Mouse (Mus musculus) embryonic facial prominence, embryonic 15.5 days (tissue): ENCODE measurements around the gene Mpped1. TPM values are rescaled to one million over a fixed set of nuclear protein-coding genes. Genes with fewer than 3 reads are reported as not detected.

ENCODE experiments used
- ATAC-seq: fragments of 200-750 bp; cut with Nextera tagmentation; 2 replicates; pipeline ENCODE4 v1.8.0; 2017; ENCODE audit warnings: low read depth, moderate TSS enrichment; ENCODE audit not compliant: insufficient number of reproducible peaks, low FRiP score, low TSS enrichment
- H3K27ac ChIP-seq: fragments of 300-500 bp; sonication (generic); replicated peaks from 2 replicates; pipeline ENCODE4 v1.5.1; 2015; ENCODE audit warnings: mild to moderate bottlenecking, inconsistent platforms
- H3K27me3 ChIP-seq: fragments of 300-500 bp; sonication (generic); 2 replicates; pipeline ENCODE4 v1.6.1; 2015; ENCODE audit warnings: inconsistent platforms
- H3K36me3 ChIP-seq: fragments of 300-500 bp; sonication (generic); 2 replicates; pipeline ENCODE4 v1.6.1; 2015; ENCODE audit warnings: mild to moderate bottlenecking, inconsistent platforms
- H3K4me1 ChIP-seq: fragments of 300-500 bp; sonication (generic); 2 replicates; pipeline ENCODE4 v1.6.1; 2015; ENCODE audit warnings: inconsistent platforms
- H3K4me2 ChIP-seq: fragments of 300-500 bp; sonication (generic); replicated peaks from 2 replicates; pipeline ENCODE4 v1.6.1; 2015; ENCODE audit warnings: mild to moderate bottlenecking, inconsistent platforms
- H3K4me3 ChIP-seq: fragments of 300-500 bp; sonication (generic); replicated peaks from 2 replicates; pipeline ENCODE4 v1.5.1; 2015; ENCODE audit warnings: mild to moderate bottlenecking, inconsistent platforms
- H3K9ac ChIP-seq: fragments of 300-500 bp; sonication (generic); 2 replicates; pipeline ENCODE4 v1.6.1; 2015; ENCODE audit warnings: inconsistent platforms
- H3K9me3 ChIP-seq: fragments of 300-500 bp; sonication (generic); replicated peaks from 2 replicates; pipeline ENCODE4 v1.6.1; 2016; ENCODE audit warnings: inconsistent platforms
- WGBS: fragments of 180-500 bp; shearing (Covaris S2); methylation state at CpG from one replicate; pipeline ENCODE4 v1.1.7; 2015; 5-methylcytosine and 5-hydroxymethylcytosine counted together
- polyA plus RNA-seq: library from polyadenylated mRNA; unstranded; fragments of >200 nt; fragmentation: Nextera tagmentation; extraction: Ambion mirVana; gene quantifications from 2 replicates; pipeline ENCODE4 v1.2.1, GENCODE M21; 2015

The Mpped1 gene
- polyA plus RNA-seq, 1 experiment from 2014 or later: 9.1 TPM

DNA sequence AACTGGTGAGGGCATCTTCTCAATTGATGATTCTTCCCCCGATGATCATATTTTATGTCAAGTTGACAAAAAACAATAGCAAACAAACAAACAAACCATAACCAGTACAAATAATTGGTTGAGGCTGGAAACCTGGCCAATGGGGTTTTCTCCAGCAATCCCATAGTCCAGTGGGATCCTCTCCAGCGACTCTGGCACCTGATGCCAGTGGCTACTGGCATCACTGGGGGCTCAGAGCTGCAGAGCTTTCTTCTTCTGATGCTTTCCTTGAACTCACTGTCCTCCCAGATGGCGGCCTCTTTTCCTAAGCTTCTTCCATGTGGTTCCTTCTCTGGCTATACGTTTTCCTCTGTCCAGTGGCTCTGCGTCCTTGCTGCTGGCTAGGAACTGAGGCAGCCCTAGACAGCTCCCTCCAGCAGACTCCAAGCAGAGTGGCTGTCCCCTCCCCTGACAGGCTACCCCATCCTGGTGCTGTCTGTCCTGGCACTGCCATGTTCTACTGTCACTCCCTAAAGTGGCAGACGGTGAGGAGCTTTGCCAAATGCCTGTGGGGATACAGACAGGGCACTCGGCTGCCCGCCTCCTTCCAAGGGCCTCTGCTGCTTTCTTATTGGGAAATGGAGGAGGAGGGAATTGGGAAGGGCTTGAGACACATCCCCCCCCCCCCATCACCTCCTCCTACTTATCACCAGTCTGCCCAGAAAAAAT lies 7.8 kb upstream of the Mpped1 start:
- 68% methylated on average over 8 of the region's 8 CpGs for WGBS
- Histone ChIP-seq H3K9ac (no peak overlapping the region), H3K36me3 (no peaks in the 10 kb centered on the region), H3K4me2 (no peak overlapping the region), H3K27ac (no peak overlapping the region), H3K4me1 (no peaks in the 10 kb centered on the region), H3K9me3 (no peaks in the 10 kb centered on the region), H3K27me3 (peaks cover 4% of the 10 kb centered on the region; the same call in 1 of the 2 replicates), H3K4me3 (no peak overlapping the region)
- no peak for ATAC-seq

DNA sequence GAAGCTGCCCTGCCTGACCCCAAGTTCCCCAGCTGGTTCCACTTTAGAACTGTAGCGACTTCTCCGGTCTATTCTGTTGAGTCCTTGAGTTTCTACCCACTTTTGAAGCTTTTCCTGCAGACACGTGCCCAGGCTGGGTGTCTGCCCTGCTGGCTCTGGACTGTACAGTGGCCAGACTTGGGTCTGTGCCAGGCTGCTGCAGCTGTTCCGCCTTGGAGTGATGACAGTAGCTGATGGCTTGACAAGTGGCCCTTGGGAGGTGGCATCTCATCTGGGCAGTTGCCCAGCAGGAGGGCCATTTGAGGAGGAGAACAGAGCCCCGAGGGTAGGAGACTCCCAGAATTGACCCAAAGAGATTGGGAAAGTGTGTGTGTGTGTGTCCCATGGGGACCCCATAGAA lies 6.8 kb upstream of the Mpped1 start:
- no peak overlapping the region for H3K9ac ChIP-seq
- H3K36me3 ChIP-seq: no peaks in the 10 kb centered on the region
- no peak overlapping the region for H3K27ac ChIP-seq
- H3K4me1 ChIP-seq: no peaks in the 10 kb centered on the region
- peaks cover 7% of the 10 kb centered on the region; the same call in 1 of the 2 replicates for H3K27me3 ChIP-seq
- no peak for ATAC-seq
- no peaks in the 10 kb centered on the region for H3K9me3 ChIP-seq
- H3K4me3 ChIP-seq: no peak overlapping the region
- H3K4me2 ChIP-seq: no peak overlapping the region
- WGBS: 42% methylated on average over 5 of the region's 5 CpGs

DNA sequence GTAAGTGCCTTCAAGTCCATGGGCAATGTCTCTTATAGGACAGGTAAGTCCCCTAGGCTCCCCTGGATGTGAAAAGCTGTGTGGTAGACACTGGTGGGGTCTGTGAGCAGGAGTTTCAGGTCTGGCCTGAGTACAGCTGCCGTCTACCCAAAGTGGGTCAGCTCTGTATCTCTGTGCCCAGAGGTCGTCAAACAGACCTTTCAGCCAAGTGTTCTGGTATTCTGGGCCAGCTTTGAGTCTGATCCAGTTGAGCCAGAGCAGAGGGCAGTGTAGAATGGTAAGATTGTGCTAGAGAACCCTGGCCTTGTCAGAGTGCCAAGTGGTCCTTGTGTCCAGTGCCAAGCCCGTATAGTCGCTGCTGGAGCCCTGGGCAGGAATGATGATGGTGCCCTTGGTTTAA lies 6.3 kb upstream of the Mpped1 start:
- Histone ChIP-seq H3K4me1 (no peaks in the 10 kb centered on the region), H3K4me3 (no peak overlapping the region), H3K9ac (no peak overlapping the region), H3K9me3 (no peaks in the 10 kb centered on the region), H3K27ac (no peak overlapping the region), H3K36me3 (no peaks in the 10 kb centered on the region), H3K4me2 (no peak overlapping the region), H3K27me3 (peaks cover 12% of the 10 kb centered on the region)
- ATAC-seq: no peak
- 87% methylated on average over 4 of the region's 4 CpGs for WGBS

DNA sequence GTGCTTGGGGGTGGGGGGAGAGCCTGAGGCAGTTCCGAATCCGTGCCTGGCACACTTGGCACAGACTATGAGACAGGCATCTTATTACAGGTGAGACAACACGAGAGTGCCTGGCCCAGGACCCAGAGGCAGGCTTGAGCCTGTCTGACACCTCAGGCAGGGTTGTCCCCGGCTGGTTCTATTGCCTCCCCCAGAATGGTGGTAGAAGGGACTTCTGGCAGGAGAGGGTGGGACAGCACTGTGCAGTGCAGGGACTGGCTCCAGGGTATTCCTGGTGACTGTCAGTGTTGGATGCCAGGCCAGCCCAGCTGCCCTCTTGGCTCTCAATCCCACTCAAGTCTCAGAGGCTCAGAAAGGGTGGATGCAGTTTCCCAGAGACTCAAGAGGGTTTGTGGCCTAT lies 4.3 kb upstream of the Mpped1 start:
- peaks cover 25% of the 10 kb centered on the region for H3K27me3 ChIP-seq
- ATAC-seq: peak; percentile 27; the same call in 1 of the 2 replicates
- WGBS: 45% methylated on average over 4 of the region's 4 CpGs

DNA sequence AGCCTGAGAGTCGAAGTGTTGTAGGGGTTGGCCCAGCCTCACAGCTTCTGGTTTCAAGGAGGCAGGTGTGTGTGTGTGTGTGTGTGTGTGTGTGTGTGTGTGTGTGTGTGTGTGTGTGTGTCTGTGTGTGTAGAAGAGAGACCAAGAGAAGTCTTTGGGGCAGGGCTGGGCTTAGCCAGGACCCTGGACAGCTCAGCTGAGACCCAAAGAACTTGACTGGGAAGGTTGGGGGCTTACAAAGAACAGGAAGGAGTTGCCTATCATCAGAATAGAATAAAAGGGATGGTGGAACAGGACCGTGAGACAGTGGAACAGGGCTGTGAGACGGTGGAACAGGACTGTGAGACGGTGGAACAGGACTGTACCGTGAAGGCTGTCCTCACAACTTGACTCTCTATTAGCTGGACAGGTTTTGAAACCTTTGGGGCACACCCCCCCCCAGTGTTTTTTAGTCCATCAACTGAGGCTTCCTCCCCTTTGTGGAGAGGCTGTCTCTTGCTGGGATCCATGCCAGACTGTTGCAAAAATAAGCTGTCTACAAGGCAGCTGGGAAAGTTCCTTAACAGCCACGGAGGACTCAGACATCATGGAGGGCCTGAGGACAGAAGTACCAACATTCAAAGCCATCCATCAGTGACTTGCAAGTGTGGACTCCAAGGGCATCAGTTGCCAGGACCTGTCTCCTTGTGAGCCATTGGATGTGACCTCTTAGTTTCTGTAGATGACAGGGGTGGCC lies 2.8 kb upstream of the Mpped1 start:
- no peak overlapping the region for H3K4me3 ChIP-seq
- no peaks in the 10 kb centered on the region for H3K36me3 ChIP-seq
- 70% methylated on average over 6 of the region's 6 CpGs for WGBS
- peaks cover 11% of the 10 kb centered on the region for H3K4me1 ChIP-seq
- no peaks in the 10 kb centered on the region for H3K9me3 ChIP-seq
- no peak for ATAC-seq
- no peak overlapping the region for H3K27ac ChIP-seq
- peaks cover 35% of the 10 kb centered on the region for H3K27me3 ChIP-seq
- no peak overlapping the region for H3K9ac ChIP-seq
- H3K4me2 ChIP-seq: no peak overlapping the region

More for the DNA sequence above, 4.3 kb upstream of the Mpped1 start:
- Histone ChIP-seq H3K4me1 (0 out of 2 replicates have a peak, but pooled peaks cover 3% of the 10 kb centered on the region), H3K27ac (no peak overlapping the region), H3K36me3 (no peaks in the 10 kb centered on the region), H3K9ac (no peak overlapping the region), H3K9me3 (no peaks in the 10 kb centered on the region), H3K4me3 (no peak overlapping the region), H3K4me2 (no peak overlapping the region)

DNA sequence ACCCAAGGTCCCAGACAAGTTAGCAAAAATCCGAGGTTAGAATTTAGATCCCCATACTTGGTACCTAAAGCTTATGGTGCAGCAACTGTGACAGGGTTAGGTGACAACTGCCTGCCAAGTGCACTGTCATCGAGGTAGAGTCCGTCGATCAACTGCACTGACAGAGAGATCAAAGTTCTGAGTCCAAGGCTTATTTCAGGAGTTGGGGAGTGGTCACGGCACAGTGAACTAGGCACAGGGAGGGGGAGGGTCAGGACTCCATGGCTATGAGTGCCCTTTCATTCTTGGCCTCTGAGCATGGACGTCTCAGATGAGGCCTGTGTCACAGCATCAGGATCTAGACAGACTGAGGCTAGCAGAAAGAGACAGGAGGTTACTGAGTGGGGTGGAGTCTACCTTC lies 1.8 kb upstream of the Mpped1 start:
- peaks cover 11% of the 10 kb centered on the region for H3K4me1 ChIP-seq
- no peak overlapping the region for H3K4me3 ChIP-seq
- H3K9me3 ChIP-seq: no peaks in the 10 kb centered on the region
- H3K27ac ChIP-seq: no peak overlapping the region
- 68% methylated on average over 6 of the region's 6 CpGs for WGBS
- no peak for ATAC-seq
- no peak overlapping the region for H3K4me2 ChIP-seq
- no peak overlapping the region for H3K9ac ChIP-seq
- peaks cover 37% of the 10 kb centered on the region for H3K27me3 ChIP-seq
- no peaks in the 10 kb centered on the region for H3K36me3 ChIP-seq

DNA sequence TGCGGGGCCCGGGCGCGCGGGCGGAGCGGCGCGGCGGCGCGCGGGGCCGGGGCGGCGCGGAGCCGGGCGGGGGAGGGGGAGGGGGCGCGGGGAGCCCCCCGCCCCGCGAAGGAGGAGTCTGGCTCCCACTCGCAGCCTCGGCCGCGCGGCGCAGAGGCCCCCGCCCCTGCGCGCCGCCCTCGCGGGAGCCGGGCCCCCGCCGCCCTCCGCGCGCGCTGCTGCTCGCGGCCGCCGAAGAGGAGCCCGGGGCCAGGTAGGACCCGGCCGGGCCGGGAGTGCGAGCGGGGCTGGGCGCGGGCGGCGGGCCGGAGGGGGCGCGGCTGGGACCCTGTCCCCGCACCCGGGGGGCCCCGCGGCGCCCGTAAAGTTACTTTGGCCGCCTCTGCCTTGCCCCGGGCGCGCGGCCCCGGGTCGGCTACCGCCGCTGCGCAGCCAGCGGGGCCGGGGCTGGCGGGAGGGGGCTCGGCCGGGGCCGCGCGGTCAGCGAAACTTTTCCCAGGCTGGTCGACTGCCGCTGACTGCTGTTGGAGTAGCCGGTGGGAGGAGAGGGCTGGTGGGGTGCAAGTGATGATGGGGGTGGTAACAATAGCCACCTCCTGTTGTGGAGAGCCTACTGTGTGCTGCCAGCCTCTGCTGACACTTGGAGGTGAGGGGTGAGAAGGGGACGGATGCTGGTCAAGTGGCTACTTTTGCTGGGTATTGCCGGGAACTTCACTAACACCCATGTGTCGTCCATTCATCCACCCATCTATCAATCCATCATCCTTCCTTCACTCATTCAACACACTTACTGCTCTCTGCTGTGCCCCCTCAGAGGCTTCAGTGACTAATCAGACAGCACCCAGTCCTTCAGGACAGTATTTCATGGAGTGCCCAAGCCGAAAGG lies 831 bp downstream of the Mpped1 start:
- Histone ChIP-seq H3K27ac (no peak overlapping the region), H3K4me3 (peak overlapping the region; percentile 60), H3K36me3 (no peaks in the 10 kb centered on the region), H3K27me3 (peaks cover 40% of the 10 kb centered on the region), H3K9me3 (no peaks in the 10 kb centered on the region), H3K4me1 (peaks cover 11% of the 10 kb centered on the region), H3K9ac (peak overlapping the region; percentile 35; the same call in 1 of the 2 replicates), H3K4me2 (peak overlapping the region; percentile 94)
- ATAC-seq: peak; percentile 34; the same call in 1 of the 2 replicates
- WGBS: 2% methylated on average over 47 of the region's 92 CpGs

DNA sequence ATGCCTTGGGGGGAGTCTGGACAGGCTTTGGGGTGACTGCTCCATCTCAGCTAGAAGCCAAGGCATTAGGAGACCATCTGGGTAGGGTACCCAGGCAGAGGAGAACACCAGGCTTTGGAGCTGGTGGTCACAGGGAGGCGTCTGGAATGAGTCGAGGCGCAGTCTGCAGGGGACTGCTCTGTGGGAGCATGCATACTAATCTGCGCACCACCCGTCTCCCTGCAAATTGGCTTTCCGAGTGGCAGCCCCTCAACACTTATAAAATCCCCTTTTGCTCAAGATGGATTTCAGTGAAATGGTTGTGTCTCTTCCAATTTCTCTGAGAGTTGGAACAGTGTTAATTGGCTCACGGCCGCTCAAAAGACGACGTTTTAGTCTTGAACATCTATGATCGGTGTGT lies 2.0 kb downstream of the Mpped1 start:
- H3K9me3 ChIP-seq: no peaks in the 10 kb centered on the region
- H3K9ac ChIP-seq: no peak overlapping the region
- no peak overlapping the region for H3K4me2 ChIP-seq
- WGBS: 62% methylated on average over 11 of the region's 11 CpGs
- peaks cover 40% of the 10 kb centered on the region for H3K27me3 ChIP-seq
- H3K36me3 ChIP-seq: no peaks in the 10 kb centered on the region
- H3K27ac ChIP-seq: no peak overlapping the region
- ATAC-seq: no peak
- peaks cover 11% of the 10 kb centered on the region for H3K4me1 ChIP-seq
- H3K4me3 ChIP-seq: no peak overlapping the region

DNA sequence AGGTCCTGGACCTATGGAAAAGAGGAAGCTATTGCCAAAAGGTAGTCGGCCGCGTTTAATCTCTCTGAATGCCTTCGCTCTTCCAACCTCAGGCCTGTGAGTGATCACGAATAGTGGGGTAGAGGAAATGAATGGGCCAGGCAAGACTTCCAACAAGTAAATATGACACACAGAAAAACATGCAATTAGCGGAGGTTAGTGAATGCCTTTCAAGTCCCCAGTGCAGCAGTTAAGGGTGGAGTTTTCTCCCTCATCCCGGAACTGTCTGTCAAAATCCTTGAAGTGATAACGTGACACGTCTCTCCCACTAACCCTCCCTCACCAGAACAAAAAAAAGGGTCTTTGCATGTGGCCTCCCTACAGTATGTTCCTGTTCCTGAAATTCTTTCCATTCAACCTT lies 3.0 kb downstream of the Mpped1 start:
- Histone ChIP-seq H3K27me3 (peaks cover 37% of the 10 kb centered on the region), H3K4me1 (peaks cover 11% of the 10 kb centered on the region), H3K9me3 (no peaks in the 10 kb centered on the region), H3K36me3 (no peaks in the 10 kb centered on the region), H3K4me3 (no peak overlapping the region), H3K4me2 (no peak overlapping the region), H3K27ac (no peak overlapping the region), H3K9ac (no peak overlapping the region)
- WGBS: 58% methylated on average over 9 of the region's 9 CpGs
- no peak for ATAC-seq

DNA sequence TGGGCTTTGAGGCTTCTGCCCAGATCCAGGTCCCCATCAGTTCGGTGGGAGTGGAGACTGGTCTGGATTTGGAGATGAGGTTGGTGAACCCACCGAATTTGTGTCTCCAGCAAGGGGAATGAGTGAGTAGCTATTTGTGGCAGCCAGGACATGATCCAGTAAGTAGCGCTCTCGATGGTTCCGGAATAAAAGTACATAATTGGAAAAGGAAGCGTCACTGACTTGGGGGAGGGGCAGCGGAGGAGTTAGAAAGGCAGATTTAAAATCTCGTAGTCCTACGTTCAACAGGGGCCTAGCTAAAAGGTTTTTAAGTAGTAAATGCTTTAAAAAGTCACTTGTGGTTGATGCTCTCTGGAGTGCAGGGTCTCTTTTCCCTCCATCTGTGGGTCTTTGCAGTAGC lies 5.5 kb downstream of the Mpped1 start:
- Histone ChIP-seq H3K4me1 (peaks cover 7% of the 10 kb centered on the region), H3K4me2 (no peak overlapping the region), H3K4me3 (no peak overlapping the region), H3K36me3 (no peaks in the 10 kb centered on the region), H3K9ac (no peak overlapping the region), H3K27me3 (peaks cover 16% of the 10 kb centered on the region; the same call in 1 of the 2 replicates), H3K27ac (no peak overlapping the region), H3K9me3 (no peaks in the 10 kb centered on the region)
- 42% methylated on average over 9 of the region's 9 CpGs for WGBS
- no peak for ATAC-seq

DNA sequence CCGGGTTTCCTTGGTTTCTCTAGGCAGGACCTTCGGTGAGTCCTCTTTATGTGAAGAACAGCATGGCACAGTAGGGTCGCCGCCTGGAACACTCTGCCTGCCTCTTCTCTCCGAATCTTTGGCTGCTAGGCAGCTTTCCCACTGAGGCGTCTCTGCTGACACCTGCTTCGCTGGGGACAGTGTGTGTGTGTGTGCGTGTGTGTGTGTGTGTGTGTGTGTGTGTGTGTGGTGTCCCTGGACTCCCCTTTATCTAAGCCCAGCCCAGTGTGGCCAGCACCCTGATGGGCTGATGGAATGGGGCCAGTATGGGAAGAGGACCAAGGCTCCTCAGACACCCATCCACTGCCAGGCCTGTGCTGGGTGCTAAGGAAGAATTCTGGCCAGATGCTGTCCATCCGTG lies 9.8 kb downstream of the Mpped1 start:
- H3K27ac ChIP-seq: no peak overlapping the region
- 85% methylated on average over 9 of the region's 9 CpGs for WGBS
- H3K4me2 ChIP-seq: no peak overlapping the region
- no peaks in the 10 kb centered on the region for H3K36me3 ChIP-seq
- H3K27me3 ChIP-seq: no peaks in the 10 kb centered on the region
- no peak overlapping the region for H3K4me3 ChIP-seq
- no peak for ATAC-seq
- H3K4me1 ChIP-seq: peaks cover 7% of the 10 kb centered on the region; the same call in 1 of the 2 replicates
- H3K9me3 ChIP-seq: no peaks in the 10 kb centered on the region
- no peak overlapping the region for H3K9ac ChIP-seq
